Mouse (Mus musculus) neural tube, embryonic 14.5 days (tissue): Measurements from ENCODE around the gene Rab8b. TPM values are rescaled to one million over a fixed set of nuclear protein-coding genes. Genes with fewer than 3 reads are reported as not detected.
A peak's percentile ranks its signal among the peaks of the same experiment; 100 is the strongest.

Experiments used
- ATAC-seq: fragments of 200-750 bp; cut with Nextera tagmentation; 2 replicates; pipeline ENCODE4 v1.8.0; 2017; ENCODE audit warnings: low read depth, mild to moderate bottlenecking, moderate TSS enrichment, moderate library complexity
- H3K27ac ChIP-seq: fragments of 300-500 bp; sonication (generic); 2 replicates; pipeline ENCODE4 v1.5.1; 2014; ENCODE audit warnings: low read depth, mild to moderate bottlenecking, control low read depth, low read length, moderate library complexity, mixed read lengths
- H3K27me3 ChIP-seq: fragments of 300-500 bp; sonication (generic); 2 replicates; pipeline ENCODE4 v1.6.1; 2014; ENCODE audit warnings: low read length; ENCODE audit not compliant: control insufficient read depth, insufficient read depth
- H3K36me3 ChIP-seq: fragments of 300-500 bp; sonication (generic); 2 replicates; pipeline ENCODE4 v1.6.1; 2014; ENCODE audit warnings: low read length, mixed read lengths; ENCODE audit not compliant: control insufficient read depth, insufficient read depth
- H3K4me1 ChIP-seq: fragments of 300-500 bp; sonication (generic); 2 replicates; pipeline ENCODE4 v1.6.1; 2014; ENCODE audit warnings: low read length; ENCODE audit not compliant: control insufficient read depth, insufficient read depth
- H3K4me2 ChIP-seq: fragments of 300-500 bp; sonication (generic); 2 replicates; pipeline ENCODE4 v1.6.1; 2014; ENCODE audit warnings: mild to moderate bottlenecking, low read depth, low read length, control low read depth
- H3K4me3 ChIP-seq: fragments of 300-500 bp; sonication (generic); 2 replicates; pipeline ENCODE4 v1.5.1; 2014; ENCODE audit warnings: low read depth, low read length, control low read depth, mixed read lengths
- H3K9ac ChIP-seq: fragments of 300-500 bp; sonication (generic); replicated peaks from 2 replicates; pipeline ENCODE4 v1.6.1; 2014; ENCODE audit warnings: low read depth, mild to moderate bottlenecking, control low read depth, low read length, mixed read lengths
- H3K9me3 ChIP-seq: fragments of 300-500 bp; sonication (generic); 2 replicates; pipeline ENCODE4 v1.6.1; 2016; ENCODE audit warnings: low read length; ENCODE audit not compliant: control insufficient read depth
- WGBS: fragments of 180-500 bp; shearing (Covaris S2); extraction: QIAGEN DNeasy Blood & Tissue Kit; methylation state at CpG from one replicate; pipeline ENCODE4 v1.1.7; 2014; 5-methylcytosine and 5-hydroxymethylcytosine counted together
- polyA plus RNA-seq: library from polyadenylated mRNA; unstranded; fragments of >200 nt; fragmentation: Nextera tagmentation; extraction: Ambion mirVana; gene quantifications from 2 replicates; pipeline ENCODE4 v1.2.1, GENCODE M21; 2014

Gene Rab8b
- polyA plus RNA-seq, 1 experiment from 2014 or later = 35.5 TPM

- H3K9me3 ChIP-seq = no peaks in the 10 kb centered on the region
- no peak for ATAC-seq
- WGBS = 3% methylated on average over 6 of the region's 6 CpGs
- no peaks in the 10 kb centered on the region for H3K36me3 ChIP-seq
- H3K4me1 ChIP-seq = peaks cover 5% of the 10 kb centered on the region; the same call in 1 of the 2 replicates
- no peak overlapping the region for H3K4me3 ChIP-seq
- no peaks in the 10 kb centered on the region for H3K27me3 ChIP-seq
- no peak overlapping the region for H3K27ac ChIP-seq
- no peak overlapping the region for H3K9ac ChIP-seq
- H3K4me2 ChIP-seq = peak overlapping the region; percentile 34; the same call in 1 of the 2 replicates
These were observed 1.2 kb upstream of the Rab8b start for GRCm38 (mm10) chr9:66920488-66921279.

- H3K36me3 ChIP-seq = no peaks in the 10 kb centered on the region
- peaks cover 5% of the 10 kb centered on the region; the same call in 1 of the 2 replicates for H3K4me1 ChIP-seq
- 0% methylated on average over 14 of the region's 14 CpGs for WGBS
- peak; percentile 33; the same call in 1 of the 2 replicates for ATAC-seq
- H3K9me3 ChIP-seq = no peaks in the 10 kb centered on the region
- peak overlapping the region; percentile 63 for H3K4me2 ChIP-seq
- H3K4me3 ChIP-seq = peak overlapping the region; percentile 89
- H3K27ac ChIP-seq = peak overlapping the region; percentile 70; the same call in 1 of the 2 replicates
- peak overlapping the region; percentile 28; the same call in 1 of the 2 replicates for H3K9ac ChIP-seq
- H3K27me3 ChIP-seq = no peaks in the 10 kb centered on the region
These were observed 494 bp upstream of the Rab8b start for GRCm38 (mm10) chr9:66919981-66920380.

- peak overlapping the region; percentile 89 for H3K9ac ChIP-seq
- H3K9me3 ChIP-seq = no peaks in the 10 kb centered on the region
- 2% methylated on average over 27 of the region's 27 CpGs for WGBS
- H3K4me1 ChIP-seq = peaks cover 5% of the 10 kb centered on the region; the same call in 1 of the 2 replicates
- H3K4me2 ChIP-seq = peak overlapping the region; percentile 63
- H3K27ac ChIP-seq = peak overlapping the region; percentile 91
- H3K36me3 ChIP-seq = no peaks in the 10 kb centered on the region
- H3K4me3 ChIP-seq = peak overlapping the region; percentile 89
- no peaks in the 10 kb centered on the region for H3K27me3 ChIP-seq
- no peak for ATAC-seq
These were observed 686 bp downstream of the Rab8b start for GRCm38 (mm10) chr9:66918672-66919330.

GRCm38 (mm10) chr9:66917892-66918255 is 1.6 kb downstream of the Rab8b start:
- 74% methylated on average over 1 of the region's 1 CpGs for WGBS

GRCm38 (mm10) chr9:66917216-66917891 is 2.1 kb downstream of the Rab8b start:
- Histone ChIP-seq H3K9me3 (no peaks in the 10 kb centered on the region), H3K36me3 (no peaks in the 10 kb centered on the region), H3K27ac (no peak overlapping the region), H3K4me1 (peaks cover 5% of the 10 kb centered on the region; the same call in 1 of the 2 replicates), H3K4me2 (peak overlapping the region; percentile 63; the same call in 1 of the 2 replicates), H3K4me3 (no peak overlapping the region), H3K27me3 (no peaks in the 10 kb centered on the region), H3K9ac (no peak overlapping the region)
- no peak for ATAC-seq
- 94% methylated on average over 8 of the region's 8 CpGs for WGBS

More at GRCm38 (mm10) chr9:66917892-66918255, 1.6 kb downstream of the Rab8b start:
- no peak overlapping the region for H3K27ac ChIP-seq
- H3K9me3 ChIP-seq = no peaks in the 10 kb centered on the region
- no peak overlapping the region; the same call in 1 of the 2 replicates for H3K4me3 ChIP-seq
- H3K4me1 ChIP-seq = peaks cover 5% of the 10 kb centered on the region; the same call in 1 of the 2 replicates
- ATAC-seq = no peak
- peak overlapping the region; percentile 63 for H3K4me2 ChIP-seq
- no peak overlapping the region for H3K9ac ChIP-seq
- H3K36me3 ChIP-seq = no peaks in the 10 kb centered on the region
- no peaks in the 10 kb centered on the region for H3K27me3 ChIP-seq

- H3K27ac ChIP-seq = no peak overlapping the region
- no peak overlapping the region for H3K9ac ChIP-seq
- no peaks in the 10 kb centered on the region for H3K9me3 ChIP-seq
- no peaks in the 10 kb centered on the region for H3K36me3 ChIP-seq
- H3K27me3 ChIP-seq = no peaks in the 10 kb centered on the region
- ATAC-seq = no peak
- H3K4me1 ChIP-seq = peaks cover 5% of the 10 kb centered on the region; the same call in 1 of the 2 replicates
- 89% methylated on average over 9 of the region's 9 CpGs for WGBS
- H3K4me2 ChIP-seq = no peak overlapping the region
- no peak overlapping the region for H3K4me3 ChIP-seq
These were observed 3.4 kb downstream of the Rab8b start for GRCm38 (mm10) chr9:66915869-66916785.

- 85% methylated on average over 5 of the region's 5 CpGs for WGBS
These were observed 4.1 kb downstream of the Rab8b start for GRCm38 (mm10) chr9:66915401-66915800.

GRCm38 (mm10) chr9:66914540-66914939 is 4.9 kb downstream of the Rab8b start:
- H3K27me3 ChIP-seq = no peaks in the 10 kb centered on the region
- ATAC-seq = no peak
- H3K4me2 ChIP-seq = no peak overlapping the region
- no peak overlapping the region for H3K4me3 ChIP-seq
- H3K9ac ChIP-seq = no peak overlapping the region
- 94% methylated on average over 3 of the region's 3 CpGs for WGBS
- H3K9me3 ChIP-seq = no peaks in the 10 kb centered on the region
- H3K27ac ChIP-seq = no peak overlapping the region
- H3K36me3 ChIP-seq = no peaks in the 10 kb centered on the region
- peaks cover 5% of the 10 kb centered on the region; the same call in 1 of the 2 replicates for H3K4me1 ChIP-seq

More at GRCm38 (mm10) chr9:66915401-66915800, 4.1 kb downstream of the Rab8b start:
- H3K27me3 ChIP-seq = no peaks in the 10 kb centered on the region
- H3K4me3 ChIP-seq = no peak overlapping the region
- no peaks in the 10 kb centered on the region for H3K36me3 ChIP-seq
- H3K4me1 ChIP-seq = peaks cover 5% of the 10 kb centered on the region; the same call in 1 of the 2 replicates
- no peak overlapping the region for H3K9ac ChIP-seq
- no peaks in the 10 kb centered on the region for H3K9me3 ChIP-seq
- no peak for ATAC-seq
- no peak overlapping the region for H3K27ac ChIP-seq
- H3K4me2 ChIP-seq = no peak overlapping the region
